Mouse (Mus musculus): Measurements from ENCODE around the gene Ehd2.

GRCm38 (mm10) chr7:15972247-15972646 lies 4.9 kb upstream of the Ehd2 start:
- TF ChIP-seq CTCF (IDR thresholded peaks at IDR 0.05; ENCODE audit: low read depth, low read length): no peak
- no peak for TF ChIP-seq GATA2 (IDR thresholded peaks at IDR 0.05; ENCODE audit: borderline replicate concordance, low read depth, low read length)
- TF ChIP-seq GATA1 (IDR thresholded peaks at IDR 0.05; ENCODE audit: borderline replicate concordance, low read length): no peak
- TF ChIP-seq TAL1 (conservative IDR thresholded peaks at IDR 0.05; ENCODE audit: low read depth, low read length): no peak
